In genomic region chr12:44839594-44840373, GRCm38 (mm10) we compare ENCODE assay signal across 11 mouse cellular contexts.
DNase-seq lines count a peak whose midpoint lies in the region; ATAC-seq and TF ChIP-seq lines count a peak whose summit lies in the region.
"Had no signal": no experiment of that assay in that cellular context is flagged by ENCODE, and none has a peak within 500 bp of the region (broad histone marks: within the 10 kb centered on the region; RNA-seq: fewer than 3 reads in every experiment).

No protein-coding gene starts in this region.

- no peak overlapping the region for H3K4me2 ChIP-seq in forebrain, postnatal 0 days (ENCODE audit: low read depth)
- peak overlapping the region; percentile 27 for H3K4me2 ChIP-seq in limb, embryonic 13.5 days (replicated peaks)

- no peaks in the 10 kb centered on the region; the same call in 1 of the 2 replicates for H3K4me1 ChIP-seq in forebrain, postnatal 0 days (ENCODE audit: insufficient read depth)
- H3K4me1 ChIP-seq in limb, embryonic 13.5 days: peaks cover 12% of the 10 kb centered on the region

- no peaks in the 10 kb centered on the region for H3K9me3 ChIP-seq in forebrain, postnatal 0 days (ENCODE audit: low read length)
- H3K9me3 ChIP-seq in limb, embryonic 13.5 days: no peaks in the 10 kb centered on the region

- H3K27ac ChIP-seq in forebrain, postnatal 0 days (ENCODE audit: low read depth, low read length): no peak overlapping the region
- peak overlapping the region; percentile 39; the same call in 1 of the 2 replicates for H3K27ac ChIP-seq in limb, embryonic 13.5 days
- H3K27ac ChIP-seq: macrophage had no signal

- no peak overlapping the region for H3K9ac ChIP-seq in forebrain, postnatal 0 days
- H3K9ac ChIP-seq in limb, embryonic 13.5 days: no peak overlapping the region

- peak; percentile 18 to 62 for DNase-seq in layer of hippocampus, adult 18-20 months (ENCODE audit: low spot score in 2 of 2)
- no peak for DNase-seq in layer of hippocampus, postnatal 25 days (ENCODE audit: extremely low spot score in 1 of 2, low spot score in 1 of 2)
- peak; percentile 23 for DNase-seq in forebrain, postnatal 0 days
- peak; percentile 46 for DNase-seq in retina, embryonic 14.5 days (ENCODE audit: low spot score)
- no peak for DNase-seq in urinary bladder, adult 2 months (ENCODE audit: low spot score)
- no peak for DNase-seq in left cerebral cortex, adult 11 months (ENCODE audit: low spot score)
- DNase-seq: heart, postnatal 4 days; thymus, postnatal 14 days had no signal

- H3K36me3 ChIP-seq in forebrain, postnatal 0 days (ENCODE audit: insufficient read depth): no peaks in the 10 kb centered on the region
- no peaks in the 10 kb centered on the region for H3K36me3 ChIP-seq in limb, embryonic 13.5 days

- no peak overlapping the region for H3K4me3 ChIP-seq in forebrain, postnatal 0 days (ENCODE audit: low read depth, low read length)
- H3K4me3 ChIP-seq in limb, embryonic 13.5 days: no peak overlapping the region

- 10% methylated on average over 7 of the region's 7 CpGs for WGBS in forebrain, postnatal 0 days
- WGBS in limb, embryonic 13.5 days: 6% methylated on average over 7 of the region's 7 CpGs

- peak; percentile 65 for ATAC-seq in forebrain, postnatal 0 days
- peak; percentile 73 for ATAC-seq in limb, embryonic 13.5 days (ENCODE audit: low FRiP score, low read depth)
- no peak for ATAC-seq in granulocyte monocyte progenitor cell, adult 5-6 weeks (replicated peaks; ENCODE audit: poor library complexity, severe bottlenecking)

- TF ChIP-seq CTCF in forebrain, postnatal 0 days (IDR thresholded peaks at IDR 0.05; ENCODE audit: low read depth): no peak

- H3K27me3 ChIP-seq in forebrain, postnatal 0 days (ENCODE audit: insufficient read depth, low read length): no peaks in the 10 kb centered on the region
- no peaks in the 10 kb centered on the region; the same call in 1 of the 2 replicates for H3K27me3 ChIP-seq in limb, embryonic 13.5 days

Comparison
In these comparisons a context has a peak if more than half of its experiments do, and no peak if none do; other contexts are left out.
1. DNase-seq: peak in layer of hippocampus, adult 18-20 months (2 of 2), forebrain, postnatal 0 days (single experiment) and retina, embryonic 14.5 days (single experiment); none in layer of hippocampus, postnatal 25 days (0 of 2), urinary bladder, adult 2 months (single experiment) and left cerebral cortex, adult 11 months (single experiment).